Mouse (Mus musculus) embryonic fibroblast, embryonic 13.5 days (primary cell): ENCODE results near the gene Prokr1. TPM values are rescaled to one million over a fixed set of nuclear protein-coding genes. Genes with fewer than 3 reads are reported as not detected.

Experiments used
- H3K27ac ChIP-seq: 2 replicates; pipeline ENCODE4 v1.5.1; 2012; ENCODE audit warnings: low read length, control low read depth, inconsistent platforms; ENCODE audit not compliant: insufficient read depth
- H3K4me1 ChIP-seq: 2 replicates; pipeline ENCODE4 v1.6.1; 2011; ENCODE audit warnings: low read length; ENCODE audit not compliant: control insufficient read depth, insufficient read depth
- H3K4me3 ChIP-seq: 2 replicates; pipeline ENCODE4 v1.5.1; 2011; ENCODE audit warnings: mild to moderate bottlenecking, control low read depth, low read length; ENCODE audit not compliant: insufficient read depth
- CTCF ChIP-seq: IDR thresholded peaks from 2 replicates; pipeline ENCODE4 v1.5.1; 2011; ENCODE audit warnings: mild to moderate bottlenecking, control low read depth, low read length, moderate library complexity, borderline replicate concordance; ENCODE audit not compliant: insufficient read depth
- POLR2A ChIP-seq: IDR thresholded peaks from 2 replicates; pipeline ENCODE4 v1.6.1; 2011; ENCODE audit warnings: low read depth, mild to moderate bottlenecking, control low read depth, low read length, moderate library complexity
- polyA plus RNA-seq: library from polyadenylated mRNA; stranded (reverse); fragments of >200 nt; gene quantifications from 2 replicates; pipeline ENCODE4 v1.2.4, GENCODE M21; 2011; ENCODE audit warnings: low read depth; ENCODE audit not compliant: missing spikeins, insufficient read length

The Prokr1 gene
- polyA plus RNA-seq, 1 experiment = 3.3 TPM

DNA sequence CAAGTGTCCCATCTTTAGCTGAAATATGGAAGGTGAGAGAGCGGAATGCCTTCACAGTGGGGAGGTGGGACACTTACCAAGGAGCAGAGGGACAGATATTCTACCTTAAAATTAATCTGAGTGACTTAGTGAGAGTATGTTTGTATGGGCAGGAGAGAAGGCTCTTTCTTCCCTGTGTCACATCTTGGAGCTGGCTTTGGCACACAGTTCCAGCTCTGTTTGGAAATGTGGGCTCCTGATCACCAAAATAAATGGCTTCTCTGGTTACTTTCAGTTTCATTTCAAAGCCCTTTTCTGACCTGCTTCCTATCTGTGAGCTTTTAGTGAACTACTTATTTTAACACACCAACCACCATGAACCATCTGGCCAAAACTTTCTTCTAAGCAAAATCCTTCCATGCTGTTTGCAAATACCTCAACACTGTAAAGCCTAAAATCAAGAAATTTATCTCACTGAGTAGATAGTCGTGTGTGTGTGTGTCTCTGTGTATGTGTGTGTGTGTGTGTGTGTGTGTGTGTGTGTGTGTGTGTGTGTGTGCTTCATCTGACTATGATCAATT, 59.0 kb downstream of the Prokr1 start:
- no peak overlapping the region for H3K4me3 ChIP-seq
- TF ChIP-seq CTCF (no peak), POLR2A (no peak)
- no peak overlapping the region for H3K27ac ChIP-seq
- no peaks in the 10 kb centered on the region for H3K4me1 ChIP-seq

DNA sequence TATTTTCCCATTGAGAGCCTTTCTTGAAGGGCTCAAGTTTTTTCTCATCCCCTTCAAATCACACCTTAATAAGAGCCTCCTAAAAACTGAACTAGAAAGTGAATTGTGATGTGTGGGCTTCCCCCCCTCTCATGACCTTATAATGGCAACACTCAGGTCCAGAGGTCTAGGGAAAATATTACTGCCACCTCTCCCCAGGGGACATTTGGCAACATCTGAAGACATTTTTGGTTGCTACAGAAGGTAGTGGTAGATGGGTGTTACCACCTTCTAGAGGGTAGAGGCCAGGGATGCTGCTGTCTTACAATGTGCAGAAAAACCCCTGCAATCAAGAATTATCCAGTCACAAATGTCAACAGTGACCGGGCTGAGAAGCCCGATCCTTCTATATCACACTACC, 60.2 kb downstream of the Prokr1 start:
- no peaks in the 10 kb centered on the region for H3K4me1 ChIP-seq
- no peak overlapping the region for H3K4me3 ChIP-seq
- no peak overlapping the region for H3K27ac ChIP-seq
- no peak for TF ChIP-seq CTCF
- TF ChIP-seq POLR2A = no peak

Other genes starting within 250 kb of the Prokr1 start
- gene Gkn1, start 239.8 kb downstream of the Prokr1 start, polyA plus RNA-seq = not detected in 2 replicates
- not detected in 2 replicates for gene Gkn2, start 217.4 kb downstream of the Prokr1 start, polyA plus RNA-seq
- gene Gkn3, start 201.8 kb downstream of the Prokr1 start, polyA plus RNA-seq = not detected in 2 replicates
- not detected in 2 replicates for gene Bmp10, start 161.7 kb downstream of the Prokr1 start, polyA plus RNA-seq
- gene Arhgap25, start 57.5 kb downstream of the Prokr1 start, polyA plus RNA-seq = 0.42 TPM in 1 of 2 replicates, not detected in the other
- 8.8 and 9.7 TPM in 2 replicates for gene Aplf, start 81.5 kb upstream of the Prokr1 start, polyA plus RNA-seq
- not detected in 2 replicates for gene Efcc1, start 140.1 kb upstream of the Prokr1 start, polyA plus RNA-seq
- not detected in 2 replicates for gene Gp9, start 187.3 kb upstream of the Prokr1 start, polyA plus RNA-seq
- gene Rab43, start 221.4 kb upstream of the Prokr1 start, polyA plus RNA-seq = 15.5 and 23.6 TPM in 2 replicates
- 2.5 and 8.9 TPM in 2 replicates for gene Gm45140, start 245.1 kb upstream of the Prokr1 start, polyA plus RNA-seq
- 48.9 and 52.5 TPM in 2 replicates for gene Isy1, start 248.1 kb upstream of the Prokr1 start, polyA plus RNA-seq